Mouse (Mus musculus): ENCODE results near the gene Vhl.

- TF ChIP-seq CTCF (IDR thresholded peaks at IDR 0.05; ENCODE audit: control insufficient read depth, insufficient read depth, low read length) = no peak
- TF ChIP-seq POLR2A (IDR thresholded peaks at IDR 0.05; ENCODE audit: borderline replicate concordance, control insufficient read depth, low read depth, low read length) = no peak
These were observed 6.6 kb downstream of the Vhl start for GRCm38 (mm10) chr6:113630322-113630721.
